Mouse (Mus musculus): ENCODE measurements around the gene Ahr. TPM values are rescaled to one million over a fixed set of nuclear protein-coding genes. Genes with fewer than 3 reads are reported as not detected.

Gene Ahr
- 3.3 and 4.9 TPM in 2 replicates for polyA plus RNA-seq (2012; rRNA removed; ENCODE audit: low replicate concordance)

GRCm38 (mm10) chr12:35534754-35535236 lies at the start of gene Ahr:
TSS of gene Ahr (minus strand) at chr12:35535038.

